Mouse (Mus musculus) heart, embryonic 11.5 days (tissue): ENCODE measurements around the gene Zfp112. TPM values are rescaled to one million over a fixed set of nuclear protein-coding genes. Genes with fewer than 3 reads are reported as not detected.
A peak's percentile ranks its signal among the peaks of the same experiment; 100 is the strongest.
"Not testable (repeated sequence)": the region's sequence is repeated elsewhere in the genome, so short reads cannot be mapped to it uniquely, and the experiment has no call there.

ENCODE experiments used
- ATAC-seq: fragments of 200-750 bp; cut with Nextera tagmentation; replicated peaks from 2 replicates; pipeline ENCODE4 v1.8.0; 2017; ENCODE audit warnings: moderate library complexity; ENCODE audit not compliant: insufficient number of reproducible peaks, low FRiP score, low TSS enrichment
- H3K27ac ChIP-seq: fragments of 300-500 bp; sonication (generic); 2 replicates; pipeline ENCODE4 v1.5.1; 2014; ENCODE audit warnings: mild to moderate bottlenecking, low read depth, low read length
- H3K27me3 ChIP-seq: fragments of 300-500 bp; sonication (generic); 2 replicates; pipeline ENCODE4 v1.6.1; 2014; ENCODE audit warnings: mild to moderate bottlenecking, low read length, mixed read lengths; ENCODE audit not compliant: control insufficient read depth, insufficient read depth
- H3K36me3 ChIP-seq: fragments of 300-500 bp; sonication (generic); 2 replicates; pipeline ENCODE4 v1.6.1; 2014; ENCODE audit warnings: mild to moderate bottlenecking, low read length, moderate library complexity, mixed read lengths; ENCODE audit not compliant: control insufficient read depth, insufficient read depth
- H3K4me1 ChIP-seq: fragments of 300-500 bp; sonication (generic); 2 replicates; pipeline ENCODE4 v1.6.1; 2014; ENCODE audit warnings: low read length; ENCODE audit not compliant: control insufficient read depth, insufficient read depth
- H3K4me2 ChIP-seq: fragments of 300-500 bp; sonication (generic); 2 replicates; pipeline ENCODE4 v1.6.1; 2014; ENCODE audit warnings: mild to moderate bottlenecking, moderate library complexity
- H3K4me3 ChIP-seq: fragments of 300-500 bp; sonication (generic); 2 replicates; pipeline ENCODE4 v1.5.1; 2014; ENCODE audit warnings: low read depth, low read length
- H3K9ac ChIP-seq: fragments of 300-500 bp; sonication (generic); 2 replicates; pipeline ENCODE4 v1.6.1; 2014; ENCODE audit warnings: mild to moderate bottlenecking, low read depth, low read length, moderate library complexity
- H3K9me3 ChIP-seq: fragments of 300-500 bp; sonication (generic); replicated peaks from 2 replicates; pipeline ENCODE4 v1.6.1; 2016; ENCODE audit warnings: low read length; ENCODE audit not compliant: control insufficient read depth
- WGBS: fragments of 180-500 bp; shearing (Covaris S2); extraction: QIAGEN DNeasy Blood & Tissue Kit; methylation state at CpG from one replicate; pipeline ENCODE4 v1.1.7; 2014; ENCODE audit not compliant: insufficient replicate concordance; 5-methylcytosine and 5-hydroxymethylcytosine counted together
- polyA plus RNA-seq: library from polyadenylated mRNA; unstranded; fragments of >200 nt; fragmentation: Nextera tagmentation; extraction: Ambion mirVana; gene quantifications from 2 replicates; pipeline ENCODE4 v1.2.1, GENCODE M21; 2014

The Zfp112 gene
- 3.2 and 3.8 TPM in 2 replicates for polyA plus RNA-seq

DNA sequence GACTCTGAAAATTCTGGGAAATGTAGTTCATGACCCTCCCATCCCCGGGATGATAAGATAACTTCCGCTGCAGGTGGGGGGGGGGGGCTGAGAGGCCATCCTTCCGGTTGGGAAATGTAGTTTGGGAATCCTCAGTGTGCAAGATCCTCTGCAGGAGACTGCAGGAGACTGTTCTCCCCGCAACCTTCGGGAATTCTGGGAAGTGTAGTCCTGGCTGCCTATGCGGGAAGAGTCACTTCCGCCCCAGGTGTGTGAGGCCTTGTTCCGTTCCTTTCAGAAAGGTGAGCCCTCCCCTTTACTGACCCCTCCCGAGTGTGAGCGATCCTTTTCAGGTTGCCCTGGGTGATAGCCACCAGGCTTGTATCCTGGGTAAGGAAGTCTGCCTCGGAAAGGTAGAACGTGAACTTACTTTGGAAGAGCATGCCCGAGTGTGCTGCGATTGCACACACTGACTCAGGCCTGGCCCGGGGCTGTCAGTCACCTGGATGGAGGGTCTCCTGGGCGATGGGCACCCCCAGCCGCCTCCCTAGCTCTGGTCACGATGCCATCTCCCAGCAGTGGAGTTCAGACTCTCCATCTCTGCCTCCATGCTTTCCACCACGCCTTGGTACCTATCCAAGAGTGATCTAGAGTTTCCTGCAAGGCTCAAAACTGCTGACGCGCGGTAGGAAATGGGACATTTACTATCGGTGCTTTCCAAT, at the start of gene Zfp112:
Zfp112 (plus strand) TSS at position 159 of the 701 bp plus-strand sequence.
- Histone ChIP-seq H3K27me3 (no peaks in the 10 kb centered on the region), H3K9me3 (peaks cover 14% of the 10 kb centered on the region), H3K9ac (peak within 1 kb of the TSS; percentile 83), H3K36me3 (peaks cover 12% of the 10 kb centered on the region), H3K4me1 (no peaks in the 10 kb centered on the region; the same call in 1 of the 2 replicates), H3K4me2 (peak within 1 kb of the TSS; percentile 80), H3K27ac (peak within 1 kb of the TSS; percentile 65), H3K4me3 (peak within 1 kb of the TSS; percentile 66)
- ATAC-seq, result peak; percentile 87
- whole genome bisulfite sequencing, result 3% methylated on average over 23 of the region's 23 CpGs

GRCm38 (mm10) chr7:24074424-24074823, 37.7 kb upstream of the Zfp112 start:
- H3K4me1 ChIP-seq, H3K27me3 ChIP-seq, H3K4me3 ChIP-seq, ATAC-seq, H3K36me3 ChIP-seq, H3K4me2 ChIP-seq, H3K9ac ChIP-seq, H3K27ac ChIP-seq, H3K9me3 ChIP-seq: not testable (repeated sequence)
- 38% methylated on average over 1 of the region's 1 CpGs for WGBS

DNA sequence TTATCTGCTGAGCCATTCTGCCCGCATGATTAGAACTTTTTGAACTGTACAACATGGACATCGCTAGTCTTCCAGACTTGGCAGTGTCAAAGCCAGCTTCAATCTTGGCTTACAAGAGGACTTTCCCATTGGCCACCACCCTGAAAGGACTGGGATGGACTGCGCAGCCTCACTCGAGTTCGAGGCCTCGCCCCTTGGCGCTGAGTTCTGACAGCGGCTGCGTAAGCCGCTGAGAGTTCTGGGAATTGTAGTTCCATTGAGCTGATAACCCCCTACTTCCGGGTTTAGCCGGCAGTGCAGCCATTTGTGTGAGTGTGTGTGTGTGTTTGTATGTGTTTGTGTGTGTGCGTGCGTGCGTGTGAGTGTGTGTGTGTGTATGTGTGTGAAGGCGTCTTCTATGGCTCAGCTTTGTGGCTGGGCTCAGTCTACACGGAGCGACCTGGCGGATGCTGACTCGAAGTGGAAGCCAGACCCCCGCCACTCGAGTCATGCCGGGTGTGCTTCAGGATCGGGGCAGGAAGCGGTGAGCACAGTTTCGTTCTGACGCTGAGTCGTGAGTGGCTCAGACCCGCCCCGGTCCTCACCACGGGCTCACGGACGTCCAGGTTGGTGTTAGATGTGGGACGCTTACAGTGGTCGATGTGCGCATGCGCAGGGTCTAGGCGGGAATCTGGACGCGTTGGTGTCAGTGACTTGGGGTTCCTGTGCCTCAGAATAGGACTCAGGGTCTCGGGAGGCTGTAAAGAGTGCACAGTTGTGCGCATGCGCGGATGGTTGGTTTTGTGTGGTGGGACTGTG, 30.3 kb upstream of the Zfp112 start, which contains the start of gene Zfp180:
Zfp180 (plus strand) TSS at position 291 of the 798 bp plus-strand sequence.
- peaks cover 11% of the 10 kb centered on the region for H3K4me1 ChIP-seq
- no peaks in the 10 kb centered on the region for H3K27me3 ChIP-seq
- H3K9me3 ChIP-seq, result peaks cover 3% of the 10 kb centered on the region
- H3K27ac ChIP-seq, result peak within 1 kb of the TSS; percentile 90
- H3K4me3 ChIP-seq, result peak within 1 kb of the TSS; percentile 83
- peak within 1 kb of the TSS; percentile 92 for H3K4me2 ChIP-seq
- H3K9ac ChIP-seq, result peak within 1 kb of the TSS; percentile 85
- H3K36me3 ChIP-seq, result peaks cover 11% of the 10 kb centered on the region; the same call in 1 of the 2 replicates
- peak; percentile 98 for ATAC-seq
- 21% methylated on average over 44 of the region's 44 CpGs for WGBS

DNA sequence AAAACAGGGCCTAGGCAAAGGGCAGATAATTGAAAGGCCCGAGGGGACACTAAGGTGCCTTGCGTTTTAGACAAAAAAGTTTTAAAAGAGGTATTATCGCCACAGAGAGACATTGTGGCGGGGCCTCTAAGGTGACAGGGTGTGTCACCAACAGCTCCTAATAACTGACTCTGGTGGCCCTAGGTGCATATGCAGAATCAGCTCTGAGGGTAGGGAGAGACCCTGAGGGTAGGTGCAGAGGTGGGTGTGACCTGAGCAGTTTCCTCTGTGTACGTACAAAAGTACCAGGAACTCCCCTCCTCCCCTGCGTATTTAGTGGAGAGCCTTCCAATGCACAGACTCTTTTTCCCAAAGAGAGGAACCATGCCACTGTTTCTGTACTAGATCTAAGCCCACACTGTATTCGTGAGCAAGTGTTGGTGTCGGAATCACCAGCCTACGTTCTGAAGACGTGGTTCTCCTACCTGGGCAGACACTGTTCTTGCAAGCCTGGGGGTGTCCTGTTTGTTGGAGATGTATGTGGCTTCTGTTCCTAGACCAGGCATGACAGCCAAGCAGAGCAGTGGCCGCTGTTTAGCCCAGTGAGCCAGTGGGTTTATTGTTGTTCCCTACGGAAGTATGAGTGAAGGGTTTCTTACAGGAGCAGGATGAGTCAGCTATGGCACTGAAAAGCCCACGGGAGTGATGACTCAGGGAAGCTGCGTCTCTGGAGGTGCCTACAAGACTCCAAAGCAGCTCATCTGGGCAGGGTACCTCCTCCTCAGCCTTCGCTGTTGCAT, 29.5 kb upstream of the Zfp112 start:
- WGBS, result 47% methylated on average over 15 of the region's 15 CpGs
- peak overlapping the region; percentile 85 for H3K9ac ChIP-seq
- peak overlapping the region; percentile 90 for H3K27ac ChIP-seq
- H3K27me3 ChIP-seq, result no peaks in the 10 kb centered on the region
- H3K4me2 ChIP-seq, result peak overlapping the region; percentile 92
- peak; percentile 24; the same call in 1 of the 2 replicates for ATAC-seq
- H3K36me3 ChIP-seq, result peaks cover 16% of the 10 kb centered on the region
- peaks cover 11% of the 10 kb centered on the region for H3K4me1 ChIP-seq
- peak overlapping the region; percentile 83 for H3K4me3 ChIP-seq
- peaks cover 3% of the 10 kb centered on the region for H3K9me3 ChIP-seq

DNA sequence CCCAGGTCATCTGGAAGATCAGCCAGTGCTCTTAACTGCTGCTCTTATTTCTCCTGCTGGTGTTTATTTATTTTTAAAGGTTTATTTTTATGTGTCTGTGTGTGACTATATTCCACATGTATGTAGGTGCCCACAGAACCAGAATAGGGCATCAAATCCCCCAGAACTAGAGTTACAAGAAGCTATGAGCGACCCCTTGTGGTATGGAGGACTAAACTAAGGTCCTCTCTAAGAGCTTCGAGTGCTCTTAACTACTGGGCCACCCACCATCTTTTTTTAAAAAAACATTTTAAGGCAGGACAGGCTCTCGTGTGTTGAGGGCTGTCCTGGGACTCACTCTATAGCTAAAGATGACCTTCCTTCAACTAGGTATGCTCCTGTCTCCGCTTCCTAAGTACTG, 25.2 kb upstream of the Zfp112 start:
- Histone ChIP-seq H3K4me3 (no peak overlapping the region), H3K9ac (no peak overlapping the region), H3K27ac (no peak overlapping the region), H3K4me2 (no peak overlapping the region), H3K4me1 (peaks cover 11% of the 10 kb centered on the region), H3K27me3 (no peaks in the 10 kb centered on the region), H3K9me3 (peaks cover 2% of the 10 kb centered on the region), H3K36me3 (peaks cover 22% of the 10 kb centered on the region)
- 91% methylated on average over 4 of the region's 4 CpGs for WGBS
- ATAC-seq, result no peak

- H3K4me3 ChIP-seq, result no peak overlapping the region
- H3K9me3 ChIP-seq, result no peaks in the 10 kb centered on the region
- no peak overlapping the region for H3K9ac ChIP-seq
- no peak overlapping the region for H3K4me2 ChIP-seq
- peaks cover 8% of the 10 kb centered on the region for H3K4me1 ChIP-seq
- 95% methylated on average over 12 of the region's 12 CpGs for WGBS
- H3K27me3 ChIP-seq, result no peaks in the 10 kb centered on the region
- no peak for ATAC-seq
- H3K36me3 ChIP-seq, result peaks cover 22% of the 10 kb centered on the region
- H3K27ac ChIP-seq, result no peak overlapping the region
Observed at GRCm38 (mm10) chr7:24087485-24088125, 24.5 kb upstream of the Zfp112 start.

GRCm38 (mm10) chr7:24104403-24104802, 7.7 kb upstream of the Zfp112 start:
- Histone ChIP-seq H3K27ac (no peak overlapping the region), H3K9me3 (peaks cover 77% of the 10 kb centered on the region), H3K4me2 (no peak overlapping the region), H3K4me3 (no peak overlapping the region), H3K4me1 (no peaks in the 10 kb centered on the region), H3K9ac (no peak overlapping the region), H3K27me3 (no peaks in the 10 kb centered on the region), H3K36me3 (peaks cover 86% of the 10 kb centered on the region)
- no peak; the same call in 1 of the 2 replicates for ATAC-seq
- WGBS, result 94% methylated on average over 9 of the region's 9 CpGs
